17 mouse cellular contexts compared by ENCODE assay signal in genomic region chr12:65390330-65390729, GRCm38 (mm10).
DNase-seq lines count a peak whose midpoint lies in the region.
"Had no signal": no experiment of that assay in that cellular context is flagged by ENCODE, and none has a peak within 500 bp of the region (broad histone marks: within the 10 kb centered on the region; RNA-seq: fewer than 3 reads in every experiment).

No protein-coding gene starts in this region.

- intact Hi-C loops in left cerebral cortex, postnatal 36 days (cut with DNase I) = no loop called here

- DNase-seq in cerebellum, postnatal 10 days = peak; percentile 13 to 38
- no peak for DNase-seq in cerebellum, adult 11-12 months
- peak; percentile 14 to 29 for DNase-seq in layer of hippocampus, adult 8-10 months (ENCODE audit: low spot score in 2 of 2)
- no peak for DNase-seq in layer of hippocampus, postnatal 25 days (ENCODE audit: extremely low spot score in 1 of 2, low spot score in 1 of 2)
- peak; percentile 19 to 42 for DNase-seq in frontal cortex, adult 2 months (ENCODE audit: extremely low spot score in 1 of 2, low spot score in 1 of 2)
- DNase-seq in left cerebral cortex, postnatal 36 days (ENCODE audit: low spot score in 2 of 2) = peak; percentile 31 to 38
- no peak for DNase-seq in urinary bladder, postnatal 4 days (ENCODE audit: low spot score in 2 of 2)
- DNase-seq in urinary bladder, postnatal 10 days (ENCODE audit: low spot score) = no peak
- DNase-seq: adrenal gland, postnatal 14 days; gastrocnemius, postnatal 25 days; heart, postnatal 4 days; kidney, adult 9 months; liver; lung, adult 18-20 months; lung, postnatal 4 days; spleen, adult 18-20 months; thymus, postnatal 36 days had no signal

Comparison
In these comparisons a context has a peak if more than half of its experiments do, and no peak if none do; other contexts are left out.
1. DNase-seq: peak in cerebellum, postnatal 10 days (2 of 2), layer of hippocampus, adult 8-10 months (2 of 2), frontal cortex, adult 2 months (2 of 2) and left cerebral cortex, postnatal 36 days (2 of 2); none in cerebellum, adult 11-12 months (single experiment), layer of hippocampus, postnatal 25 days (0 of 2), urinary bladder, postnatal 4 days (0 of 2) and urinary bladder, postnatal 10 days (single experiment).